Comparison of ENCODE assay signal across 8 mouse cellular contexts in genomic region chr9:78113538-78113885, GRCm38 (mm10). TPM values are rescaled to one million over a fixed set of nuclear protein-coding genes. Genes with fewer than 3 reads are reported as not detected.
DNase-seq lines count a peak whose midpoint lies in the region; ATAC-seq and TF ChIP-seq lines count a peak whose summit lies in the region.

No protein-coding gene starts in this region.

- no peak for TF ChIP-seq CTCF in heart, adult 2 months (IDR thresholded peaks at IDR 0.05)
- TF ChIP-seq CTCF in liver, embryonic 14.5 days (IDR thresholded peaks at IDR 0.05; ENCODE audit: low read depth): no peak

- DNase-seq in heart, adult 2 months: no peak
- DNase-seq in heart, postnatal 36 days: no peak
- DNase-seq in liver, embryonic 14.5 days (ENCODE audit: low read depth in 3 of 3, low spot score in 3 of 3): no peak
- no peak for DNase-seq in yolk sac, embryonic 10.5 days (ENCODE audit: low spot score)

- TF ChIP-seq POLR2A in heart, adult 2 months (IDR thresholded peaks at IDR 0.05; ENCODE audit: insufficient read depth, low read depth, low read length): no peak

- H3K9me3 ChIP-seq in forebrain, embryonic 13.5 days (replicated peaks): no peaks in the 10 kb centered on the region
- H3K9me3 ChIP-seq in liver, embryonic 14.5 days (ENCODE audit: control insufficient read depth, low read length): no peaks in the 10 kb centered on the region

- TF ChIP-seq EP300 in heart, adult 2 months (IDR thresholded peaks at IDR 0.05; ENCODE audit: insufficient read depth, low read depth, low read length): no peak
- TF ChIP-seq EP300 in liver, embryonic 14.5 days (IDR thresholded peaks at IDR 0.05; ENCODE audit: low read depth): no peak

- peak; percentile 5 for ATAC-seq in CD4-positive, CD25-positive, alpha-beta regulatory T cell, adult 4 months
- ATAC-seq in forebrain, embryonic 13.5 days: peak; percentile 19
- ATAC-seq in liver, embryonic 14.5 days (ENCODE audit: insufficient read depth): peak; percentile 2; the same call in 1 of the 2 replicates
- ATAC-seq in erythroid progenitor cell, adult 5-6 weeks (replicated peaks; ENCODE audit: low FRiP score, poor library complexity, severe bottlenecking): no peak
- no peak for ATAC-seq in megakaryocyte-erythroid progenitor cell, adult 5-6 weeks (replicated peaks; ENCODE audit: low FRiP score, low TSS enrichment, poor library complexity, severe bottlenecking)

- under 1% methylated on average over 14 of the region's 14 CpGs for WGBS in heart, adult 2 months
- WGBS in forebrain, embryonic 13.5 days: under 1% methylated on average over 14 of the region's 14 CpGs
- 1% methylated on average over 14 of the region's 14 CpGs for WGBS in liver, embryonic 14.5 days (ENCODE audit: insufficient replicate concordance)

- peak overlapping the region; percentile 98 for H3K27ac ChIP-seq in heart, adult 2 months
- peak overlapping the region; percentile 95 for H3K27ac ChIP-seq in forebrain, embryonic 13.5 days
- peak overlapping the region; percentile 48; the same call in 1 of the 2 replicates for H3K27ac ChIP-seq in liver, embryonic 14.5 days

- peak overlapping the region; percentile 100 for H3K9ac ChIP-seq in heart, adult 2 months (ENCODE audit: low read depth, low read length)
- H3K9ac ChIP-seq in forebrain, embryonic 13.5 days: peak overlapping the region; percentile 99
- H3K9ac ChIP-seq in liver, embryonic 14.5 days (replicated peaks): peak overlapping the region; percentile 92

- intact Hi-C loops in heart, adult 2 months (cut with DNase I): loop anchor here (1.0 to 5.0 kb wide), 3 partner anchors 41 to 79 kb away; no protein-coding TSS in a partner anchor
- intact Hi-C loops in heart, postnatal 36 days (cut with DNase I): loop anchor here (1.0 to 10.0 kb wide), 4 partner anchors 41 to 331 kb away; partner anchors contain the start of genes Cgas, Gm17324 and Mto1

- H3K4me2 ChIP-seq in forebrain, embryonic 13.5 days: peak overlapping the region; percentile 75
- H3K4me2 ChIP-seq in liver, embryonic 14.5 days (ENCODE audit: low read depth): peak overlapping the region; percentile 87

- H3K4me1 ChIP-seq in heart, adult 2 months (ENCODE audit: control insufficient read depth, insufficient read depth, low read length): peaks cover 15% of the 10 kb centered on the region
- H3K4me1 ChIP-seq in forebrain, embryonic 13.5 days: peaks cover 29% of the 10 kb centered on the region
- peaks cover 12 to 16% of the 10 kb centered on the region in 2 experiments for H3K4me1 ChIP-seq in liver, embryonic 14.5 days (replicated peaks; ENCODE audit: control insufficient read depth in 2 of 2, insufficient read depth in 2 of 2, low read length in 1 of 2)

- H3K79me2 ChIP-seq in heart, adult 2 months (replicated peaks; ENCODE audit: control insufficient read depth, insufficient read depth, low read length): peaks cover 2% of the 10 kb centered on the region; the same call in 1 of the 2 replicates

- H3K36me3 ChIP-seq in heart, adult 2 months (ENCODE audit: control insufficient read depth, insufficient read depth, low read length): peaks cover 6% of the 10 kb centered on the region; the same call in 1 of the 2 replicates
- peaks cover 7% of the 10 kb centered on the region for H3K36me3 ChIP-seq in forebrain, embryonic 13.5 days (ENCODE audit: poor library complexity, severe bottlenecking)
- H3K36me3 ChIP-seq in liver, embryonic 14.5 days (replicated peaks; ENCODE audit: control insufficient read depth, insufficient read depth, low read depth): no peaks in the 10 kb centered on the region

- peak overlapping the region; percentile 63 for H3K4me3 ChIP-seq in heart, adult 2 months
- H3K4me3 ChIP-seq in forebrain, embryonic 13.5 days: peak overlapping the region; percentile 89
- peak overlapping the region; percentile 85 to 86 for H3K4me3 ChIP-seq in liver, embryonic 14.5 days (ENCODE audit: insufficient read depth in 1 of 2, low read depth in 2 of 2, low read length in 2 of 2)

- no peaks in the 10 kb centered on the region for H3K27me3 ChIP-seq in heart, adult 2 months (ENCODE audit: control insufficient read depth, insufficient read depth, low read length)
- H3K27me3 ChIP-seq in forebrain, embryonic 13.5 days: no peaks in the 10 kb centered on the region
- no peaks in the 10 kb centered on the region for H3K27me3 ChIP-seq in liver, embryonic 14.5 days (ENCODE audit: control insufficient read depth, insufficient read depth, low read length)

RNA-seq across cellular contexts. Expression of gene Ick, which starts 4.5 kb away (rescaled TPM):
- 10 to 100 TPM; 12.5 to 14.0 TPM for total RNA-seq in heart, adult 2 months (2021)
- 7.8 and 10.1 TPM in 2 replicates for polyA plus RNA-seq in heart, adult 2 months (2012; rRNA removed)
- total RNA-seq in heart, postnatal 36 days (2021): 10 to 100 TPM; 13.7 to 15.3 TPM
- polyA plus RNA-seq in CD4-positive, CD25-positive, alpha-beta regulatory T cell, adult 4 months (2017; shearing (Covaris generic)): 10 to 100 TPM in 1 of 2 experiments, 1 to 10 TPM in 1; 9.0 to 10.2 TPM
- 34.3 and 34.6 TPM in 2 replicates for polyA plus RNA-seq in forebrain, embryonic 13.5 days (2015; fragmentation: Nextera tagmentation; extraction: Ambion mirVana)
- polyA plus RNA-seq in liver, embryonic 14.5 days (2012; rRNA removed): 3.0 and 3.6 TPM in 2 replicates
- 3.7 and 4.7 TPM in 2 replicates for polyA plus RNA-seq in liver, embryonic 14.5 days (2014; fragmentation: Nextera tagmentation; extraction: Ambion mirVana)
- total RNA-seq in erythroid progenitor cell, adult 5-6 weeks (2015; ENCODE audit: low replicate concordance): 2.1 and 12.3 TPM in 2 replicates
- total RNA-seq in erythroid progenitor cell, adult 5-6 weeks (2017; ENCODE audit: low replicate concordance): 0.90 and 5.2 TPM in 2 replicates
- 18.1 and 22.3 TPM in 2 replicates for total RNA-seq in megakaryocyte-erythroid progenitor cell, adult 5-6 weeks (2014; fragmentation: Nextera tagmentation)
- 15.4 and 17.1 TPM in 2 replicates for total RNA-seq in megakaryocyte-erythroid progenitor cell, adult 5-6 weeks (2017)

RNA-seq across cellular contexts. Expression of gene Fbxo9, which starts 4.6 kb away (rescaled TPM):
- total RNA-seq in heart, adult 2 months (2021): 10 to 100 TPM; 34.4 to 40.6 TPM
- 64.1 and 69.5 TPM in 2 replicates for polyA plus RNA-seq in heart, adult 2 months (2012; rRNA removed)
- 10 to 100 TPM; 49.9 to 52.5 TPM for total RNA-seq in heart, postnatal 36 days (2021)
- polyA plus RNA-seq in CD4-positive, CD25-positive, alpha-beta regulatory T cell, adult 4 months (2017; shearing (Covaris generic)): 10 to 100 TPM; 25.4 to 29.3 TPM
- polyA plus RNA-seq in forebrain, embryonic 13.5 days (2015; fragmentation: Nextera tagmentation; extraction: Ambion mirVana): 32.4 and 36.3 TPM in 2 replicates
- polyA plus RNA-seq in liver, embryonic 14.5 days (2012; rRNA removed): 47.3 and 78.1 TPM in 2 replicates
- 68.1 and 80.0 TPM in 2 replicates for polyA plus RNA-seq in liver, embryonic 14.5 days (2014; fragmentation: Nextera tagmentation; extraction: Ambion mirVana)
- 223 and 268 TPM in 2 replicates for total RNA-seq in erythroid progenitor cell, adult 5-6 weeks (2015; ENCODE audit: low replicate concordance)
- total RNA-seq in erythroid progenitor cell, adult 5-6 weeks (2017; ENCODE audit: low replicate concordance): 169 and 259 TPM in 2 replicates
- total RNA-seq in megakaryocyte-erythroid progenitor cell, adult 5-6 weeks (2014; fragmentation: Nextera tagmentation): 72.9 and 109 TPM in 2 replicates
- 69.2 and 112 TPM in 2 replicates for total RNA-seq in megakaryocyte-erythroid progenitor cell, adult 5-6 weeks (2017)

Comparison
In these comparisons a context has a peak if more than half of its experiments do, and no peak if none do; other contexts are left out.
1. H3K27ac ChIP-seq: peak in every context shown above with its lines; median percentile 98 in heart, adult 2 months; 95 in forebrain, embryonic 13.5 days; 48 in liver, embryonic 14.5 days.
2. ATAC-seq: peak in CD4-positive, CD25-positive, alpha-beta regulatory T cell, adult 4 months (single experiment), forebrain, embryonic 13.5 days (single experiment) and liver, embryonic 14.5 days (single experiment); none in erythroid progenitor cell, adult 5-6 weeks (single experiment) and megakaryocyte-erythroid progenitor cell, adult 5-6 weeks (single experiment).
3. Peak in every context shown above with its lines, with median percentiles within 50 percentile points of each other: H3K4me3 ChIP-seq and H3K9ac ChIP-seq.